Mouse (Mus musculus): ENCODE data around the gene Aff3.

- no peak for TF ChIP-seq POLR2A (IDR thresholded peaks at IDR 0.05; ENCODE audit: insufficient read depth, low read depth, low read length)
- no peak for TF ChIP-seq CTCF (IDR thresholded peaks at IDR 0.05; ENCODE audit: insufficient read depth, low read depth, low read length)
Measured at GRCm38 (mm10) chr1:38395194-38395681, 269.5 kb downstream of the Aff3 start.
